Mouse (Mus musculus) right cerebral cortex, postnatal 4 days (tissue): ENCODE results near the gene Aes.

ENCODE experiments used
- DNase-seq: peaks from one replicate; pipeline ENCODE4 v3.0.0-alpha.2; 2022

The Aes gene

DNA sequence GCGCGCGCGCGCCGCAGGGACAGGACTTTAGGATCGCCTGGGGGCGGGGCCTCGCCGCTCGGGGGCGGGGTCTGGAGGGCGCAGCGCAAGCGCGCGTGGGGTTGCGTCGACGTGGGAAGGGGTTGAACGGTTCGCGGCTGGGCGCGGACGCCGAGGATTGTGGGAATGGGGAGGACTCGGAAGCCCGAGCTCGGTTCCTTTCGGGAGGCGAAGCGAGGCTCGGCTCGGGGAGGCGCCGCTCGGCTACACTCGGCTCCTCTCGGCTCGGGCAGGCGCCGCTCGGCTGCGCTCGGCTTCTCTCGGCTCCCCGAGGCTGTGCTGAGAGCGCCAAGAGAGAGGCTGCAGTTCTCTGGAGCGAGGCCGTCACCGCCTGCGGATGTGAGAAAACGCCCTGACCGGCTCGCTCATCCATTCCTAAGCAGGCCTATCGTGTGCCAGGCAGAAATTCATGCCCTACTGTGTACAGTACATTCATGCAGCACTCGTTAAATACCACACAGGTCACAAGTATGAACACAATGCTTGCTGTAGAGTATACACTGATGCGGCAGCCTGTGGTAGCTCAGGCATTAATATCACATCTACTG is 14.0 kb upstream of the Aes start, which contains the start of gene Gna11:
Gna11 (minus strand) TSS at position 30 of the 587 bp plus-strand sequence.
- peak; percentile 100 for DNase-seq

- no peak for DNase-seq
These were observed 13.0 kb upstream of the Aes start for GRCm38 (mm10) chr10:81546332-81546731.

GRCm38 (mm10) chr10:81546788-81547571 is 12.3 kb upstream of the Aes start:
- no peak for DNase-seq

DNA sequence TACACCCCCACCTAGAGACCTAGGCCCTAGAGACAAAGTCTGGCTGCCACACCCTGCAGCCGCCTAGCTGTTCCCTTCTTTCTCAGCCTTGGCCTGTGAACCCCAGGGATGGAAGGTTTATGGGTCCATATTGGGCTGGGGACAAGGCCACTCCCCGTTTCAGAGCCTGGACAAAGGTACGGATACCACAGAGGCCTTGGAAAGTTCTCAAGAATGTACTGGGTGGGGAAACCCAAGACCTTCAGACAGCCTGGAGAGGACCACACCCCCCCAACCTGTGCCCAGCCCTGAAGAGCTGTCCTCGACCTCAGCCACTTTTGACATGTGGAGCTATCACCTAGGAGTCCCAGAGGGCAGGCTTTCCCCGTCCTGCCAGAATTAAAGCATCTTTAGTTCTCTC is 10.3 kb upstream of the Aes start:
- no peak for DNase-seq

DNA sequence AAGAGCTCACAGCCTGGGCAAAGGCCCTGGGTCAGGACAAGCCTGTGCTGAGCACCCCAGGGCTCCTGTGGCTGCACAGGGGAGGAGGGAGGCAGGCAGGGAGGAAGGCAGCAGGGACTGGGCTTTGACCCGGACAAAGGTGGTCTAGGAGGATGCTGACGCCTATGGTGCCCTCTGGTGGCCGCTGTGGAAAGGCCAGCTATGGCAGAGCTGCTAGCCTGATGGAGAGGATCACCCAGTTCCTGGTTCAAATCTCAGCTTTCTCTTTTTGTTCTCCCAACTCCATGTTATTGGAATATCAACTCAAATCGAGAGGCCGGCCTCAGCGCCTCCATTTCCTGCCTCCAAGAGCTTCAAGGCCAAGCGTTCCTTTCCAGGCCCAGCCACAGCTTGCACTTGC is 9.0 kb upstream of the Aes start:
- DNase-seq, result peak; percentile 62

DNA sequence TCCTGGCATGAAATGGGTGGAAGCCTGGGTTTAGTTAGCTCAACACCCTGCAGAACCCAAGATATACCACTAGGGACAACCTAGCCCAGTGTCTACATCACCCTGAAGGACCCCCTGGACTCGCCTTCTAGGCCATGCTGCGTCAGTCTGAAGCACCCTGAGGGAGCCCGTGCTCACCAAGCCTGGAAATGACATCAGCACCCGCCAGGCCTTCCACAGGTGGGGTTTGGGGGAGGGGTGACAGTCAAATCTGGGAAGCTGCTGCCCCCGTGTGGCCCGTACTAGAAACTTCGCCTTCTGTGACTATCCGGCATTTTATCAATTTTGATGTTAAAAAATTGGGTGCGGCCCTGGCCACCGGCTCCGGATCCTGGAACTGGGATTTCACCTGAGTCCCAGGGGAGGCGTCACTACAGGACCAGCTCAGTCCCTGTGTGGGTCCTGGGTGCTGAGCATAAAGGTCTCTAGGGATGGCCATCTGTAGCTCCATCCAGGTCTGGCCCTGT is 7.6 kb upstream of the Aes start:
- peak; percentile 86 for DNase-seq

- DNase-seq, result peak; percentile 61
These were observed 6.1 kb upstream of the Aes start for GRCm38 (mm10) chr10:81553232-81553631.

DNA sequence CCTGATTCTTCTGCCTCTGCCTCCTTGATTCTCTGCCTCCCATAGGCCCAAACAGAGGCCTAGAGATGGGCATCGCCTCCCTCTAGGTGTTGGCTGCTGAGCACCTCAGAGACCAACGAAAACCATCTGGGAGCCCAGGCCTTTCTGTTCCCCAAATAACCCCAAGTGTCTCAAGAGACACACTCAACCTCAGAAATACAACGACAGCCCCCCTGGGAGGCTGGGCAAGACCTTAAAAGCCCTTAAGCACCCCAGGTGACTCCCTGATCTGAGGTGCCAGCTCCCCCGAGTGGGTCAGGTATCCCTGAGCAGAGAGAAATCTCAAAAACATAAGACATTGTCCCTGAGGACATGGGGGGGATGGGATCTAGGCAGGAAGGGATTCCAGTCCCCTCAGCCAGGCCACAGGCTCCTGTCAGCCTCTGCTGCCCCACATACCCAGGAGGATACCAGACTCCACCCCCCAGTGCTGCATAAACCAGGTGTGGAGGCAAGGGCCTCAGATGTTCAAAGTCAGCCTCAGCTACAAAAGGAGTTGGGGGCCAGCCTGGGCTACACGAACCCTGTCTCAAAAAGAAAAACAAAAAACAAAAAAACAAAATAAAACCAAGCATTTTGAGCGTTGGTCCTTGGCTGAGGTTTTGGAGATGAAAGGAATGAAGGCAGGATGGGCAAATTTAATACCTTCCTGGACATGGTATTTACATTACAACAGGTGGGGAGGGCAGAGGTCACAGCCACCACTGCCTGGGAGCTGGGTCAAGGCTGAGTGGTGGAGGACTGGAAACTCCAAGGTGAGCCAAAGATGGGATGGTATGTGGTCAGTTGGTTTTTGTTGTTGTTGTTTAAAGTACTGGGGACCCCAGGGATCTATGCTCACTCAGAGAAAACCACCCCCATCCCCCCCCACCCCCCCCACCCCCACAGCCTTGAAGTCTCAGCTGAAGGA is 5.2 kb upstream of the Aes start:
- no peak for DNase-seq

- no peak for DNase-seq
These were observed 3.0 kb upstream of the Aes start for GRCm38 (mm10) chr10:81556282-81556681.

- no peak for DNase-seq
These were observed 1.8 kb upstream of the Aes start for GRCm38 (mm10) chr10:81557491-81557890.

DNA sequence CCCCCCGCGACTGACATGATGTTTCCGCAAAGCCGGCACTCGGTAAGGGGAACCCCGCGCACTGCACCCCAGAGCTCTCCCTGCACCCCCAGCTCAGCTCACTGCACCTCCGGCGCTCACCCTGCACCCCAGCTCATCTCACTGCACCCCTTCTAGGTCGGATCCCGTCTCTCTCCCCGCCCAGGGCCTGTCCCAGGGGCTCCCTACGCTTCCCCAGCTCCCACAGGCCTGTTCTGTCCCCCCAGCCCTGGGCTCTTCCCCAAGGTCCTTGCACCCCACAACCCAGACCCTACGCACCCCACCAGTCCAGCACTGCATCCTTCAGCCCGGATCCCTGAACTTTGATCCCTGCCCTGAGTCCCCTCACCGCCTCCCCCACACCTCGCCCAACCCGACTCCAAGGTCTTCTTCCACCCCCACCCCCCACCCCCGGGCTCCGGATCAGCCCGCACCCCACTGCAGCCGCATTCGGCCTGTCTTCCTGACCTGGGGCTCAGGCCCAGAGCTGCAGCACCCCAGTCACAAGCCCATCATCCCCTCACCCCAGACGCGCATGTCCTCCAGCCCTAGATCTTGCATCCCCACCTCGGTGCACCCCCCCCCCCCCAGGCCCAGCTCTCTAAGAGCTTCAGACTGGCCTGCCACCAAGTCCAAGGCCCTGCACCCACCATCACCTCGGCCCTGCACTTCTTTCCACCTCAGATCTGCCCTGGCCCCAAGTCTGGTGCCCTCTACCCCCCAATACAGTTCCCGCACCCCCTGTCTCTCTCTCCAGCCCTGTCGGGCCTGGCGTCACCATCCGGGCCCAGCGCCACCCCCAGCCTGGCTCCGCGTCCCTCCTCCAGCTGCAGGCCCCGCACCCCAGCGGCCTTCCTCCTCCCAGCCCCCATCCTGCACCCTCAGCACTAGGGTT is 595 bp downstream of the Aes start:
- DNase-seq, result peak; percentile 68

DNA sequence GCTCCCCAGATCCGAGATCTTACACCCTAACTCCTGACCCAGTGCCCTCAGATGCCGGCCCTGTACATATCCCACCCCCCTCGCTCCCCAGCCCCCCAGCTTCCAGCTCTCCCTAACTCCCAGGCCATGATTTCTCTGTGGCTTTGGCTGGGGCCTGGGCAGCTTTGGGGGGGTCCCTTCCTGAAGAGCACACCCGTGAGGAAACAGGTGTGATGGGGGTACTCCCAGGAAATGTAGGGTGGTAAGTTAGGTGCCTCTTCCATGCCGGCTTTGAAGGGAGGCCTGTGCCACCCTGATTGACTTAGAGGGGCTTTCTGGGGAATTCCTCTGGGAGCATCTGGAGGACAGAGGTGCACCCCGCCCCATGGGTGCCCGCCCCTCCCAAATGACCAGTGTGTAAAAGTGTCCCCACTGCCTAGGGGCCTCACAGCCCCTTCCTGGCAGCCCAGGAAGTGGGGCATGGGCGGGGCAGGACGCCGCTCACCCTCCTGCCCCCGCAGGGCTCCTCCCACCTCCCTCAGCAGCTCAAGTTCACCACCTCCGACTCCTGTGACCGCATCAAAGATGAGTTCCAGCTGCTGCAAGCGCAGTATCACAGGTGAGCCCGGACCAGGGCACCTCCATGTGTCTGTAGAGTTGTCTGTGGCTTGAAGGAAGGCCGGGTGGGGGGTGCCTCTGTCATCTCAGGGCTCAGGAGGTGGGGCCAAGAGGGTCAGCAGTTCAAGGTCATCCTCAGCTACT is 1.6 kb downstream of the Aes start:
- no peak for DNase-seq

DNA sequence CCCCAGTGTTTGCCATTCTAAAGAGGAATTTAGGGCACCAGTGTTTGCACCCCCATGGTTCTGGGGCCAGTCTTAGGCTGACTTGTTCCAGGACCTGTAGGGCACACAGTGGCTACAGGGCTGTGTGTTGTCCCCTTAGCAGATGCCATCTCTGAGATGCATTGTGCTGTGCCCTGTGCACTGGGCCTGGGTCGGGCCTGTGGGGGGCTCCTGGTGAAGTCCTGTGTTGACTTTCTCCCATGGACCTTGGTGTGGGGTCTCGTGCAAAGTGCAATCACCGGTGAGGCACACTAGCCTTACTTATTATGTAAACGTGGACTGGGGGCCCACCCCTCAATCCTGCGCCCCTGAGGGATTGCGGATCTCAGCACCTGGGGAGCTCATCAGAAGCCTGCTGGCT is 3.1 kb downstream of the Aes start:
- no peak for DNase-seq

DNA sequence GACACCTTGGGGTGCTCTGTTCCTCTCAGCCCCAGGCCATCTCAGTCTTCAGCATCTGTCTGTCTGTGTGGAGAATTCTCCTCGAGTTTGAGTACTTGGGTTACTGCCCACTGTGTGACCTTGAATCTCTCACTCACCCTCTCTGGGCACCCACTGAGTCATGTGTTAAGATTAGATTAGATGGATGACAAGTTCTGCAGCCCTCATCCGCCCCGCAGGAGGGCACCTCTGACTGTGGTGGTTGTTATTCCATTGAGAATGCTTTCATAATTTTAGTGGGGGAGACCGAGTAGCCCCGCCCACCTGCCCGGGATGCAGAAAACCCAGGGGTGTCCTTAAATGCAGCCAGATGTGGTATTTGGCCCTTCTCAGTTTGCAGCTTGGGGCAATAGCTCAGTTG is 4.2 kb downstream of the Aes start:
- no peak for DNase-seq

- no peak for DNase-seq
These were observed 4.9 kb downstream of the Aes start for GRCm38 (mm10) chr10:81564216-81564615.

DNA sequence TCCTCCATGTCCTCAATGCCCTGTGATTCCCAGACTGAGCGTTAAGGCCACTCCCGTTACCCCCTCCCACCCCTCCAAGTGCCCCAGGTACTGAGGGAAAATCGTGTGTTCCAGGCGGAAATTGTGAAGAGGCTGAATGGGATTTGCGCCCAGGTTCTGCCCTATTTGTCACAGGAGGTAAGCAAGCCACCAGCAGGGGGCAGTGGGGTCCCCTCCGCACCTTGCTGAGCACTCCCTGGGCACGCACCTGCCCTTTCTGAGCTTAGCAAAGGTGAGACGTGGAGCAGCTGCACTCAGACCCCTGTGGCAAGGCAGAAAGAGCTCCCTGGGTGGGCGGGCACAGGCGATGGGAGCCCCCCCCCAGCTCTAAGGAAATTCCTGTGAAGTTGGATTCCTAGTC is 5.4 kb downstream of the Aes start:
- DNase-seq, result peak; percentile 70

DNA sequence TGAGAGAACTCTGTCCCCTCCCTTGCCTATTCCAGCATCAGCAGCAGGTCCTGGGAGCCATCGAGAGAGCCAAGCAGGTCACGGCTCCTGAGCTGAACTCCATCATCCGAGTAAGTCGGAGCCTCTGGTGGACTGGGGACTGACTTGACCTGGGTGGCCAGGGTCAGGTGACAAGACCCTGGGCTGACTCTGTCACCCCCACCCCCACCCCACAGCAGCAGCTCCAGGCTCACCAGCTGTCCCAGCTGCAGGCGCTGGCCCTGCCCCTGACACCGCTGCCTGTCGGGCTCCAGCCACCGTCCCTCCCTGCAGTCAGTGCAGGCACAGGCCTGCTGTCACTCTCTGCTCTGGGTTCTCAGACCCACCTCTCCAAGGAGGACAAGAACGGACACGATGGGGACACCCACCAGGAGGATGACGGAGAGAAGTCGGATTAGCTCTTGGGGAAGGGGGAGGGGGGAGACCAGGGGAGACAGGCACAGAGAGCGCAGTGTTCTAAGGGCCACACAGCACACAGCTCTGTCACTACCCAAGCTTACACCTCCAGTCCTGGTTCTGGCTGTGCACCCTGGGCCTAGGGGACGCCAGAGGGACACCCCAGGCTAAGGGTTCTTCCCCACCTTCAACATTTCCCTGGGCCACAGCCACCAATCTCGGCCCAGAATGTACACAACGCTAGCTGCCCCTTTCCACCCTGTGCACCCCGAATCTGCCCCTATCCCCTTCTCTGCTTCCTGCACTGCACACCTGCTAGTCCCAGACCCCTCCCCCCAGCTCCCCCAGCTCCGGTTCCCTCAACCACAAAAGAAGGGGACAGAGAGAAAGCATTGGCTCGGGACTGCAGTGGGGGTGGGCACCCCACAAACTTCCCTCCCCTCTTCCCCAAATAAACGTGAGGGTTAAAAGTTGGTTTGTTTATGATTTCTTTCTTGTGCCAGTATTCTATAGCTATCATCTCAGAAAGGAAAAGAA is 6.3 kb downstream of the Aes start:
- no peak for DNase-seq

- no peak for DNase-seq
These were observed 9.3 kb downstream of the Aes start for GRCm38 (mm10) chr10:81568381-81569191.

DNA sequence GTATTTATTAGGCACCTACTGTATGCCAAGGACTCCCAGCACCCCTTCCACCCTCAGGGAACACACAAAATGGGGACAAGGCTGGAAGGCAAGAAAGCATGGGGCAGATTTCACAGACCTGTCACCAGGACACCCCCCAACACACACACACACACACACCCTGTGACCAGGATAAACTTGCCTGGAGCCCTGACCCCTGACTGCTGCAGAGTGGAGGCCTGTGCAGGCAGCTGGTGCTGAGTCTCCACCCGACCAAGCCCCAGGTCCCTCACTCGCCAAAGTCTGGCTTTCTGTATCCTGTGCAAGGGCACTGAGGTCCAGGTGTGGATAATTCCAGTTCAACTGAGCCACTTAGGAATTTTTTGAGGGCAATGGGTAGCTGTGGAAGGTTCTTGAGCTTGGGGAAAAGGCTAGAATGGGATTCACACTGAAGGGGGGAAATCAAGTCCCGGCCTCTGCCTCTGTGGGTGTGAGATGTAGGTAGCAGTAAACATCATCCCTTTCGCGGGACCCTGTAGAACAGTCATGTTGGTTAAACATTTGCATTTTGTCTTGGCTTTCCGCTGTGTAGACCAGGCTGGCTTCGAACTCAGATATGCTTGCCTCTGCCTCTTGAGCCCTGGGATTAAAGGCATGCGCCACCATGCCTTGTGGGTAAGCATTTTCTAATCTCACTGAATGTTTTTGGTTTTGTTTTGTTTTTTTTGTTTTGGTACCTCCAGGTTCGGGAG is 10.4 kb downstream of the Aes start:
- DNase-seq, result no peak
